Mouse (Mus musculus) lung, postnatal 0 days (tissue): ENCODE results near the gene Parg.

Experiments used
- CTCF ChIP-seq: IDR thresholded peaks from 2 replicates; pipeline ENCODE4 v1.5.1; 2016; ENCODE audit warnings: antibody characterized with exemption, mild to moderate bottlenecking
- EP300 ChIP-seq: IDR thresholded peaks from 2 replicates; pipeline ENCODE4 v1.6.1; 2016; ENCODE audit warnings: antibody characterized with exemption, mild to moderate bottlenecking, control low read depth

- TF ChIP-seq CTCF, result no peak
- no peak for TF ChIP-seq EP300
These were observed 41.2 kb upstream of the Parg start for GRCm38 (mm10) chr14:32160563-32160962.
